Mouse (Mus musculus): ENCODE data around the gene Cspg4.
A peak's percentile ranks its signal among the peaks of the same experiment; 100 is the strongest.

The Cspg4 gene

GRCm38 (mm10) chr9:56864832-56865231, at the start of gene Cspg4:
Cspg4 (plus strand) TSS chr9:56865033.
- DNase-seq (ENCODE audit: low spot score) = no peak

DNA sequence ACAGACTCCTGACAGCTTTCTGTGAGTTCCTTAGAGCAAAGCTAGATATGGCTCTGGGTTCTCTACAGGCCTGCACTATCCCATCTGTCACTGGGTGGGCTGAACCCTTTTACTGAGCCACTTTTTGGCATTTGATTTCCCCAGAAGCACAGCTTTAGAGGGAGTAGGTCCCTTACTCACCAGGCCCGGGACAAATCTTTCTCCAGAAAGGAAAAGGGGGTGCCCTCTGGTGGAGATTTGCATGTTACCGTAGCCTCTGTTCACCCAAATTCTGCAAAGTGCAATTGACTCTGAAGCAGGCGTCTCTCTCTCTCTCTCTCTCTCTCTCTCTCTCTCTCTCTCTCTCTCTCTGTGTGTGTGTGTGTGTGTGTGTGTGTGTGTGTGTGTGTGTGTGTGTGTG, 39.9 kb upstream of the Cspg4 start:
- DNase-seq (ENCODE audit: low spot score) = no peak

- no peak for DNase-seq (ENCODE audit: low spot score)
Measured at GRCm38 (mm10) chr9:56825476-56826213, 39.2 kb upstream of the Cspg4 start.

- DNase-seq (ENCODE audit: low spot score) = no peak
Measured at GRCm38 (mm10) chr9:56828146-56828545, 36.7 kb upstream of the Cspg4 start.

DNA sequence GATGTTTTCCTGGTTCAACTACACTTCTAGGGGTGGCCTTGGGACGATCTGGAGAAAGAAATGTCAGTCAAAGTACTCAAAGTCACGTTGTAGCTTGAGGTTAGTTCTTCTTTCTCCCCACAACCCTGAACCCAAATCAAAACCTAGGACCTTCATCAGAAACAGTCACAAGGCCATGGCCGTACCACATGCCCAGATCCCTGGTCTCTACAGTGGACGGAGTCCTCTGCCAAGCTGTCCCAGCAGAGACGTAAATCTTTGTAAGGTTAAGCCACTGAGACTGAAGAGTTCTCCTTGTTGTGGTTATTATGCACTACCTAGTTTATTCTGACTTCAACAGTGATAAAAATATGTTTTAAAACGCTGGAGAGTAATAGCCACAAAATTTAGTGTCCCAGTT, 36.0 kb upstream of the Cspg4 start:
- DNase-seq (ENCODE audit: low spot score) = no peak

GRCm38 (mm10) chr9:56830162-56830561, 34.7 kb upstream of the Cspg4 start:
- no peak for DNase-seq (ENCODE audit: low spot score)

- DNase-seq (ENCODE audit: low spot score) = no peak
Measured at GRCm38 (mm10) chr9:56831904-56832303, 32.9 kb upstream of the Cspg4 start.

- DNase-seq (ENCODE audit: low spot score) = no peak
Measured at GRCm38 (mm10) chr9:56832900-56833299, 31.9 kb upstream of the Cspg4 start.

DNA sequence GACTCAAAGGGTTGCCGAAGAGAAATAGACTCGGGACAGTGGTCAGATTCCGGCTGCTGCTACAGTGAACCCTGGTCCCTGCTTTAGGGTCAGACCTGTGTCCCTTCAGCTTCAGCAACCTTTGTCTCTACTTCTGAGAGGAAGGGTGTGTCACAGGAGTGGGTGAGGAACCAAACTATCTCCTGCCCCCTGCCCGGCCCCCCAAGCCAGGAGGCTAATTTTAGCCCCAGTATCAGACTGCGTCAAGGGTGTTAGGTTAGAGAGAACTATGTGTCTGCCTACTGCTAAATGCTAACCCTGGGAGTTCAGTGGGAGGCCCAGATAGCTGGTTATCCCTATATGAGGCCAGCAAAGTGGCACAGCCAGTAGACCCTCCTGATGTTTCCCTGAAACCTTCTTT, 29.7 kb upstream of the Cspg4 start:
- no peak for DNase-seq (ENCODE audit: low spot score)

DNA sequence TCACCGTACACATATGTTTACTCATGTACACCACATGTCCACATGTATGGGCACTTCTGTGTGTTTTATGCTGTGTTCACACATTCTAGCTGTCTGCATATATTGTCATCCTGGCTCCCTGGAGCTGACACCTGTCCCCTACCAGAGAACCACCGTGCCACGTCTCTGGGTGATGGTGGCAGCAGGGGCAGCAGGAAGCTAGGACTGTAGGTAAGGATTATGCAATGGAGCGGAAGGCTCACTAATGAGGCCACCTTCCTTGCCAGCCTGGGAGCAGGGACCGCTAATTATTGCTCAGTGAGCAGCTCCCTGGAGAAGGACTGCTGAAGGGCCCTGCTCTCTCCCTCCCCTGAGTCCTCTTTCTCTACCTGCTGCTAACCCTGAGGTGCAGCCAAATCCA, 24.1 kb upstream of the Cspg4 start:
- DNase-seq (ENCODE audit: low spot score) = no peak

- no peak for DNase-seq (ENCODE audit: low spot score)
Measured at GRCm38 (mm10) chr9:56841864-56842263, 23.0 kb upstream of the Cspg4 start.

DNA sequence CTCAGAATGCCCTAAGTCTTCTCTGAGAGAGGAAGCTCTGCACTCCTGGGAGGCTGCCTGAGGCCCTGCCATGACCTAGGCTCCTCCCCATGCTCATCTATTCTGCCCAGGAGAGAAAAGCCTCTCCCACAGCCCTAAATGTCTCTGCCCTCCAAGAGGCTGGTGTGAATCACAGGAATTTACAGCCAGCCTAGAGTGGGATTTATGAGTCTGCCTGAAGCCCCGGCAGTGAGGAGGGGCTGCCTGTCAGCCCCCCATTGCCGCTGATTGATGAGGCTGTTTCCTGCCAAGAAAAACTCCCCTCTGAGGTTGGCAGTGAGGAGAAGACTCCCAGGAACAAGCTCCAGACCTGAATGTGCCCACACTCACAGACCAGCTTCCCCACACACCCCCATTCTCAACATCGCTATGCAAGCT, 22.5 kb upstream of the Cspg4 start:
- DNase-seq (ENCODE audit: low spot score) = no peak

- peak; percentile 78 for DNase-seq (ENCODE audit: low spot score)
Measured at GRCm38 (mm10) chr9:56843679-56844188, 21.1 kb upstream of the Cspg4 start.

- no peak for DNase-seq (ENCODE audit: low spot score)
Measured at GRCm38 (mm10) chr9:56844644-56845043, 20.2 kb upstream of the Cspg4 start.

- peak; percentile 84 for DNase-seq (ENCODE audit: low spot score)
Measured at GRCm38 (mm10) chr9:56847523-56847922, 17.3 kb upstream of the Cspg4 start.

DNA sequence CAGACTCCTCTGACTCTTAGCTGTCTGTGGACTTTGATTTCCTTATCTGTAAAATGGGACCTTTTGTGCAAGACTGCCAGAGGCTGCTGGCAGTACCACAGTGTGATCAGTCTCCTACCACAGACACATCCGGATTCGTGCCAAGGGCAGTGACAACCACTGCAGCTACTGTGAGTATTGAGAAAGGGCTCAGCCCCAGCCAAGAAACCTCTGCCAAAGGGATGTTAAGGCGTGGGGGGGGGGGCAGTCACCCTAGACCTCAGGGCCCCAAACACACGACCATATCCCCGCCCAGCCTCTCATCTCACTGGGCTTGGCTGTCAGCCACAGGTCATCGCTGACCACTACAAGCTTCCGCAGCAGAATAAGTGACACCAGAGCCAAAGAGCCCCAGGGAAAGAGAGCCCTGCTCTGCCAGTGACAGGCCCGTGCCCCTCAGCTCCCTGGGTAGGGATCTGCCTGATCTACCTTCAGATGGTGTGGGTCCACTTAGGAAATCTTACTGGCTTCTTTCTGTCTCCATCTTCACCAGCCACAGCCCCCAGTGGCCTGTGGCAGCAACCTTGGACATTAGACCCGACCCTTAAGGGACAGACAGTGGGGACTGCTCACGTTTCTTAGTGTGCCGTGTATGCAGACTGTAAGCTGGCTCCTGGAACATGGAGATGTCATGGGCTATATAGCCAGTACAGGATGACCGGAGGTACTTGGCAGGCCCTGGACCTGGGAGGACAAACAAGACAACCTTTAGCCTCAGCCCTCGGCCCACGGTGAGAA, 14.5 kb upstream of the Cspg4 start:
- no peak for DNase-seq (ENCODE audit: low spot score)

DNA sequence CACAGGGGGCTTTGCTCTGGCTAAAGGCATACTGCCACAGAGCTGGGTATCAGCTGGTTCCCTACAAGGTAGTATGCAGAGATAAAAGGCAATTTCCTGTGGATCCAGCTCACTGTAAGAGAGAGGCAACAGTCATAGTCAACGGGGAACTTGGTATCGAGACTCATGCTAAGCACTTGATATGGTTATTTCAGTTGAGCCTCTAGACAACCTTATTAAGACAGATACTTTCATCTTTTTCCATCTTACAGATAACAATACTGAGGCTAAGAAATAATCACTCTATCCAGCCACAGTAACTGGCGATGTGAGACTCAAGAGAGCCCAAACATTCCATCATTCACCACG, 14.0 kb upstream of the Cspg4 start:
- DNase-seq (ENCODE audit: low spot score) = no peak

- DNase-seq (ENCODE audit: low spot score) = no peak
Measured at GRCm38 (mm10) chr9:56851778-56852177, 13.1 kb upstream of the Cspg4 start.

GRCm38 (mm10) chr9:56857463-56857862, 7.4 kb upstream of the Cspg4 start:
- no peak for DNase-seq (ENCODE audit: low spot score)

GRCm38 (mm10) chr9:56860035-56860434, 4.8 kb upstream of the Cspg4 start:
- DNase-seq (ENCODE audit: low spot score) = no peak

- DNase-seq (ENCODE audit: low spot score) = no peak
Measured at GRCm38 (mm10) chr9:56860486-56861269, 4.2 kb upstream of the Cspg4 start.

DNA sequence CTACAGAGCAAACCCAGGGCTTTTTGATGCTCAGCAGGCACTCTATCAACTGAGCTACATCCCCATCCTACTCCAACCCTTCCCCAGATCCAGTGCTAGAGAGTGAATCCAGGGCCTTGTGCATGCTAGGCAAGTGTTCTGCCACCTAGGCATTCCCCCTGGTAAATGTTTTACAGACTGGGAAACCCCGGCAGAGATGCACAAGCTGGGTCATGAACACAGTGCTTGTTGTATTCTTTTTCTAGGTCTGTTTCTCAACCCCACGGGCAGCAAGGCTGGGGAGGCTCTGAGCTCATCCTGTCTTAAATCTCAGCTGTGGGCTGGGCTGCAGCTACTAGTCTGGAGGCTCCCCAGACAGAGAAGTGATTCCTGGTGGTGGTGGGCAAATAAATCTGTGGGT, 2.0 kb upstream of the Cspg4 start:
- DNase-seq (ENCODE audit: low spot score) = no peak

All from layer of hippocampus, adult 11-12 months (tissue).